Mouse (Mus musculus): ENCODE results near the gene Nbr1. TPM values are rescaled to one million over a fixed set of nuclear protein-coding genes. Genes with fewer than 3 reads are reported as not detected.
A peak's percentile ranks its signal among the peaks of the same experiment; 100 is the strongest.

Gene Nbr1
- polyA plus RNA-seq (2015; fragmentation: Nextera tagmentation; extraction: Ambion mirVana), result 98.4 and 108 TPM in 2 replicates

DNA sequence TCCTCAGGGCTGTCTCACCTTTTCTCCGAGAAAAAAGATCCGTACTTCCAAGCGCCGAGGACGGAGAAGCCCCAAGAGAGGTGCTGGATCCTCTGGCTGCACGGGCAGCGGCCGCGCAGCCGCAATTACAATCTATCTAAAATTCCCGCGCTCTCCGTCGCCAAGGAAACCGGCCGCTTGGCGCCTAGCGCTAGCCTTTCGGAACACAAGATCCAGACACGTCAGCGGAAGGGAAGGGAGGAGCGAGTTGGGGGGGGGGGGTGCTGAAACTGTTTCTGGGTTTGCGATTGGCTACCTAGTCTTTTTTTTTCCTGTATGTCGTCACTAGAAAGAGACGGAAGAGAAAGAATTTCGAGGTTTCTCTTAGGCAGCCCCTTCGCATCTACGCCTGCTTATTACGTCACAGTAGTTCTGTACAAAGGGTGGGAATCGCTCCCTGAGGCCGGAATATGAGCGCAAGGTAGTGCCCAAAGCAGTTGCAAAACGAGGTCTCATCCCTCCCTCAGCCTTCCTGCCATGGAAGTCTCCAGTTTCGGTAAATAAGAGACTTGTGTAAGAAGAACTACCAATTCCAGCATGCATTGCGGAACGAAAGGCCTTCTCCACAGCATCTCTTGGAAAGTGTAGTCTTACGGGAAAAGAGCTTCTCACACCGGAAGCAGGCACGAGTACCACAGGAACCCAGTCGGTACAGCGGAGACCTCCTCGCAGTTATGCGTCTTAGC lies at the start of gene Nbr1, which contains the start of gene Brca1:
TSS of gene Nbr1 (plus strand) at position 399 of the 725 bp plus-strand sequence.
TSS of gene Brca1 (minus strand) at position 205 of the 725 bp plus-strand sequence.
- H3K9me3 ChIP-seq (replicated peaks; ENCODE audit: control insufficient read depth, low read length, poor library complexity, severe bottlenecking), result no peaks in the 10 kb centered on the region
- under 1% methylated on average over 41 of the region's 43 CpGs for WGBS
- peak; percentile 85 for ATAC-seq

DNA sequence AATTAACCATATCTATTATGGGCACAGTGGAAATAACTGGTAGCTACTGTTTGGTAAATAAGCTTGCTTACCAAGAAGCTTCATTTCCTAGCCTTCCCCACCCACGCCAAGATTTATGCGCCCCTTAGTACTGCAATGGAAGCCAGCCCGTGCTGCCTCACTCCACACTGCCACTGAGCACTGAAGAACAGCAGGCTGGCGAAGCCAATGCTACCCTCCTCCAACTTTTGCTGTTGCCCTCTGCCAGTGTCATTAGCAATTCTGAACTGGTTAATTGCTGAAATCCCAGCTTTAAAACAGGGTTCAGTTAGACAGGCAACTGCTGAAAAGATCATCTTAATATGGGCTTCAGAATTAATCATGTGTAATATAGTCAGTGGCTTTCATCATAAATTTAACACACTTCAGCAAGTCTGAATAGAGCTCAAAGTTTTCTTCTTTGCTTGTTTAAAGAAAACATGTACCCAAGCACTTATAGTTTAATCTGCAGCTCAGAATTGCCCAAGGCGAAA lies 45.6 kb upstream of the Nbr1 start:
- WGBS, result 76% methylated on average over 5 of the region's 5 CpGs

More for the DNA sequence above, at the start of gene Nbr1, which contains the start of gene Brca1:
- no peaks in the 10 kb centered on the region for H3K36me3 ChIP-seq (ENCODE audit: control insufficient read depth, insufficient read depth, low read length)
- H3K4me3 ChIP-seq (ENCODE audit: low read depth, low read length), result peak within 1 kb of the TSS; percentile 61
- peak within 1 kb of the TSS; percentile 97 for H3K27ac ChIP-seq (ENCODE audit: low read length)
- no peaks in the 10 kb centered on the region for H3K27me3 ChIP-seq (ENCODE audit: control insufficient read depth, insufficient read depth, low read depth, low read length)
- peak within 1 kb of the TSS; percentile 75 for H3K4me2 ChIP-seq (ENCODE audit: low read length)
- H3K9ac ChIP-seq (ENCODE audit: low read depth, low read length), result peak within 1 kb of the TSS; percentile 65
- peaks cover 28% of the 10 kb centered on the region for H3K4me1 ChIP-seq (ENCODE audit: control insufficient read depth, insufficient read depth, low read length)

DNA sequence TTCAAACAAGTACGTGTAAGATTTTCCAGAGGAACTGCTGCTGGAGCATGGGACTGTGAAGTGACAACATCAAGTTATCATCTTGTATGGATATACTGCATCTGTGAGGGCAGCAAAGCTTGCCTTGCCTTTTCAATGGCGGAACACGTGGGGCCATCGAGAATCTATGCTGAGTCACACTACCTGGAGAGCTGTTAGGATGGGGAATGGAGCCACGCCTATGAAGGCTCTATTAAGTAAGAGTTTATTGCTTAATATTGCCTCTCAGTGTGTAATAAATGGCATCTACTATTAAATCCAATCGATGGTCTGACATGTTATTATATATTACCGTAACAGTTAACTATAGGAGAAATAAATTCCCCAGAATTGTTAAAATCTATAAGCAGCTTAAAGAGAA lies 44.9 kb upstream of the Nbr1 start:
- 96% methylated on average over 7 of the region's 7 CpGs for WGBS
- no peaks in the 10 kb centered on the region for H3K9me3 ChIP-seq (replicated peaks; ENCODE audit: control insufficient read depth, low read length, poor library complexity, severe bottlenecking)
- H3K4me3 ChIP-seq (ENCODE audit: low read depth, low read length), result no peak overlapping the region
- H3K9ac ChIP-seq (ENCODE audit: low read depth, low read length), result no peak overlapping the region
- H3K4me1 ChIP-seq (ENCODE audit: control insufficient read depth, insufficient read depth, low read length), result no peaks in the 10 kb centered on the region
- no peaks in the 10 kb centered on the region for H3K36me3 ChIP-seq (ENCODE audit: control insufficient read depth, insufficient read depth, low read length)
- H3K4me2 ChIP-seq (ENCODE audit: low read length), result no peak overlapping the region
- H3K27ac ChIP-seq (ENCODE audit: low read length), result no peak overlapping the region
- no peak for ATAC-seq
- no peaks in the 10 kb centered on the region for H3K27me3 ChIP-seq (ENCODE audit: control insufficient read depth, insufficient read depth, low read depth, low read length)

More for the DNA sequence above, 45.6 kb upstream of the Nbr1 start:
- Histone ChIP-seq H3K9ac (ENCODE audit: low read depth, low read length) (no peak overlapping the region), H3K27ac (ENCODE audit: low read length) (no peak overlapping the region), H3K4me1 (ENCODE audit: control insufficient read depth, insufficient read depth, low read length) (no peaks in the 10 kb centered on the region), H3K36me3 (ENCODE audit: control insufficient read depth, insufficient read depth, low read length) (no peaks in the 10 kb centered on the region), H3K9me3 (replicated peaks; ENCODE audit: control insufficient read depth, low read length, poor library complexity, severe bottlenecking) (no peaks in the 10 kb centered on the region), H3K4me3 (ENCODE audit: low read depth, low read length) (no peak overlapping the region), H3K27me3 (ENCODE audit: control insufficient read depth, insufficient read depth, low read depth, low read length) (no peaks in the 10 kb centered on the region), H3K4me2 (ENCODE audit: low read length) (no peak overlapping the region)
- no peak for ATAC-seq

DNA sequence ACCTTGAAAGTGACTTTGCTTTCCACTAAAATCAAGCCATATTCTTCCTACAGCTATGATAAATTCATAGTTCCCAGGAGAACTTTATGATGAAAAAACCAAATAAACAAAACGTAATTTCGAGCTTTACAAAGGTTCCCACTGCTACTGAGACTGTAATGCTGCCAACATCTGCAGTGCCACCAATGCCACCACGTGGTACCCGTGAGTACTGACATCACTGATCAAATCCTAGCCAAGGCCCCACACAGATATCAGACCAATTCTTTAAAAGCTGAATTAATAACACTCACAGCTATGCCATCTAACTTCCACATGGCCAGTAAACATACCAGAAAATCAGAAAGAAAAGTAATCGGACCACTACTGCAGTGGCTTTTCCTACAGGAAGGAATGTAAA lies 33.0 kb upstream of the Nbr1 start:
- no peak overlapping the region for H3K9ac ChIP-seq (ENCODE audit: low read depth, low read length)
- H3K9me3 ChIP-seq (replicated peaks; ENCODE audit: control insufficient read depth, low read length, poor library complexity, severe bottlenecking), result no peaks in the 10 kb centered on the region
- no peak overlapping the region for H3K27ac ChIP-seq (ENCODE audit: low read length)
- ATAC-seq, result no peak
- H3K4me1 ChIP-seq (ENCODE audit: control insufficient read depth, insufficient read depth, low read length), result no peaks in the 10 kb centered on the region
- H3K27me3 ChIP-seq (ENCODE audit: control insufficient read depth, insufficient read depth, low read depth, low read length), result no peaks in the 10 kb centered on the region
- H3K4me3 ChIP-seq (ENCODE audit: low read depth, low read length), result no peak overlapping the region
- H3K36me3 ChIP-seq (ENCODE audit: control insufficient read depth, insufficient read depth, low read length), result no peaks in the 10 kb centered on the region
- 84% methylated on average over 5 of the region's 5 CpGs for WGBS
- H3K4me2 ChIP-seq (ENCODE audit: low read length), result no peak overlapping the region

DNA sequence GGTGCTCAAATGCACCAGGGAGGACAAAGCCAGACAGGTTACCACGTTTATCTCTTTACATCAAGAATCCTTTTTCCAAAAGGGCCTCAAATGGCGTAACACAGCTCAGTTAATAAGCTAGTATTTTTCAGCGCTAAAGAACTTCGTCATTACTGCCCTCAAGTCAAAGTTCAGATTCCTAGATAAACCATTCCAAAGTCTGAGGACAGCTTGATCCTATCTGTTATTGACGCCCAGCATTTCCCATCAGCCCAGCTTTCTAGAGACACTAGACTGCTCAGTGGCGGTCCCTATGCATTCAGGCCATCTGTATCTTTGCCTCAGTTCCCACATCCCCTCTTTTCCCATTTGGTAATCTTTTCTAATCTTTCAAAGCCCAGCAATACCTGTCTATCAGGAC lies 32.6 kb upstream of the Nbr1 start:
- Histone ChIP-seq H3K4me2 (ENCODE audit: low read length) (no peak overlapping the region), H3K4me1 (ENCODE audit: control insufficient read depth, insufficient read depth, low read length) (no peaks in the 10 kb centered on the region), H3K36me3 (ENCODE audit: control insufficient read depth, insufficient read depth, low read length) (no peaks in the 10 kb centered on the region), H3K4me3 (ENCODE audit: low read depth, low read length) (no peak overlapping the region), H3K9me3 (replicated peaks; ENCODE audit: control insufficient read depth, low read length, poor library complexity, severe bottlenecking) (no peaks in the 10 kb centered on the region), H3K27me3 (ENCODE audit: control insufficient read depth, insufficient read depth, low read depth, low read length) (no peaks in the 10 kb centered on the region), H3K27ac (ENCODE audit: low read length) (no peak overlapping the region), H3K9ac (ENCODE audit: low read depth, low read length) (no peak overlapping the region)
- no peak for ATAC-seq
- WGBS, result 93% methylated on average over 6 of the region's 6 CpGs

DNA sequence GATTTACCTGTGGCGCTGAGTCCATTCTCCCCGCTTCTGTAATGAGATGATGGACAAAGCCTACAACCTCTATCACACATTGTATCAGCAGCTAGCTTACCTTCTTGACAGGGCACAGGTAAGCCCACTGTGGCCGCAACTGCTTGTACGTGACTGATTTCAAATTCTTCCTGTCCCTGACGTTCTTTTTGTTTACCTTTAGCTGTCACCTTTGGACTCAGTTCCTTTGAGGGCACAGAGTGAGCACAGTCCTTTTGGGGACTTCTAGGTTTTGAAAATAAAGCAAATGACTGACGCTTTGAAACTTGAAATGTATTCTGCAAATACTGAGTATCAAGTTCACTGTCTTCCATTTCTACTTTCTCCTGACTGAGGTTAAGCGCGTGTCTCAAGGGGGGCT lies 27.5 kb upstream of the Nbr1 start:
- no peak for ATAC-seq
- H3K27ac ChIP-seq (ENCODE audit: low read length), result no peak overlapping the region
- no peaks in the 10 kb centered on the region for H3K27me3 ChIP-seq (ENCODE audit: control insufficient read depth, insufficient read depth, low read depth, low read length)
- H3K4me2 ChIP-seq (ENCODE audit: low read length), result no peak overlapping the region
- no peaks in the 10 kb centered on the region for H3K9me3 ChIP-seq (replicated peaks; ENCODE audit: control insufficient read depth, low read length, poor library complexity, severe bottlenecking)
- no peak overlapping the region for H3K9ac ChIP-seq (ENCODE audit: low read depth, low read length)
- no peaks in the 10 kb centered on the region for H3K4me1 ChIP-seq (ENCODE audit: control insufficient read depth, insufficient read depth, low read length)
- no peaks in the 10 kb centered on the region for H3K36me3 ChIP-seq (ENCODE audit: control insufficient read depth, insufficient read depth, low read length)
- no peak overlapping the region for H3K4me3 ChIP-seq (ENCODE audit: low read depth, low read length)
- WGBS, result 95% methylated on average over 8 of the region's 8 CpGs

DNA sequence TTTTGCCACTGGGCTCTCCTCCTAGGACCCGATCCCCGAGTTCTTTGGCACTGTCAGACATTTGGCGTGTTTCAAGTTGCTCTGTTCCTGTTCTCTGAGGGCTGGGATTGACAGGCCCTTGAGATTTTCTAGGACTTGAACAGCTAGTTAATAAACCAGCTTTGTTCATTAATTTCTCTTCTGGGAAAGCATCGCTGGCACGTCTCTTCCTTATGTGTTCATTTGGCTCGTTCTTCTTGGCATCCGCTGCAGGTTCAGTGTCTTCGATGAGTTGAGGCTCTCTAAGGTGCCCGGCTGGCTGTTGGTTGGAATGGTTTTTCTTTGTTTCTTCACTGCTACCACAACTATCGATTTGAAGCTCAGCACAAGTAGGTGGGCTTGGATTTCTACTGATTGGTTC lies 26.9 kb upstream of the Nbr1 start:
- Histone ChIP-seq H3K4me1 (ENCODE audit: control insufficient read depth, insufficient read depth, low read length) (no peaks in the 10 kb centered on the region), H3K36me3 (ENCODE audit: control insufficient read depth, insufficient read depth, low read length) (no peaks in the 10 kb centered on the region), H3K4me2 (ENCODE audit: low read length) (no peak overlapping the region), H3K27me3 (ENCODE audit: control insufficient read depth, insufficient read depth, low read depth, low read length) (no peaks in the 10 kb centered on the region), H3K4me3 (ENCODE audit: low read depth, low read length) (no peak overlapping the region), H3K9ac (ENCODE audit: low read depth, low read length) (no peak overlapping the region), H3K9me3 (replicated peaks; ENCODE audit: control insufficient read depth, low read length, poor library complexity, severe bottlenecking) (no peaks in the 10 kb centered on the region), H3K27ac (ENCODE audit: low read length) (no peak overlapping the region)
- 92% methylated on average over 10 of the region's 10 CpGs for WGBS
- no peak for ATAC-seq

DNA sequence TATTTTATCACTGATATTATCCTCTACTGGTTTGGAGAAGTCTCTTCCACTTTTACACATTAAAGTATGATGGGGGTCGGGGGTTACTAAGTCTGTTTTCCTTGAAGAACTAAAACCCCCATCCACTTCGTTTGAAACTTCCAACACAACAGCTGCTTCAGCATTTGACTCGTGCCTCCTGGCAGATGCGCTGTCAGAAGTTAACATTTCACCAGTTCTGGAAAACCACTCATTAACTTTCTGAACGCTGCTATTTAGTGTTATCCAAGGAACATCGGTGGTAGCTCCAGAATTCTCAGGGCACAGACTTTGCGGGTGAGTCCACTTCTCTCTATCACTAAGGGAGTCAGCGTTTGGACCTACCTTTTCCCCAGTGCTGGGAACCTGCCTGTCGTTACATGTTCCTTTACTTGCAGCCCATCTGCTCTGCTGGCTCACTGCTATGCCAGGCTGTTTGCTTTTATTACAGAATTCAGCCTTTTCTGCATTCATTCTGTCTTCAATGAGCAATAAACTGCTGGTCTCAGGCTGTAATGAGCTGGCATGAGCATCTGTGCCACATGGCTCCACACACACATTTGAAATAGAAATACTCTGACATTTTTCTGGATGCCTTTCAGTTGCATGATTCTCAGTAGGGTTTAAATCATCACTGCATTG lies 25.9 kb upstream of the Nbr1 start:
- Histone ChIP-seq H3K27ac (ENCODE audit: low read length) (no peak overlapping the region), H3K36me3 (ENCODE audit: control insufficient read depth, insufficient read depth, low read length) (no peaks in the 10 kb centered on the region), H3K9ac (ENCODE audit: low read depth, low read length) (no peak overlapping the region), H3K4me3 (ENCODE audit: low read depth, low read length) (no peak overlapping the region), H3K9me3 (replicated peaks; ENCODE audit: control insufficient read depth, low read length, poor library complexity, severe bottlenecking) (no peaks in the 10 kb centered on the region), H3K4me2 (ENCODE audit: low read length) (no peak overlapping the region), H3K4me1 (ENCODE audit: control insufficient read depth, insufficient read depth, low read length) (no peaks in the 10 kb centered on the region), H3K27me3 (ENCODE audit: control insufficient read depth, insufficient read depth, low read depth, low read length) (no peaks in the 10 kb centered on the region)
- ATAC-seq, result no peak
- 93% methylated on average over 9 of the region's 9 CpGs for WGBS

DNA sequence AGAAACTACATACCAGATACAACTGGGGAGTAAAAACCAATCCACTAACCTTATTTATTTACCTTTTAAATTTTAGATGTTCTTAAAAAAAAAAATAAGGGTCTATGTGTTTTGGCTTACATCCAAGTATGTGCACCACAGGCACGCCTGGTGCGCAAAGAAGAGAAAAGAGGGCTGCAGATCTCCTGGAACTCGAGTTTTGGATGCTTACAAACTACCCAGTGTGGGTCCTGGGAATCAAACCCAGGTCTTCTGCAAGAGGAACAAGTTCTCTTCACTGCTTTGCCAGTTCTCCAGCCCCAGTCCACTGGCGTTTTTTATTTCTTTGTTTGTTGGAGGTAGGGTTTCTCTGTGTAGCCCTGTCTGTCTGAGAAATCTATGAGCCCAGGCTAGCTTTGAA lies 25.3 kb upstream of the Nbr1 start:
- Histone ChIP-seq H3K4me1 (ENCODE audit: control insufficient read depth, insufficient read depth, low read length) (no peaks in the 10 kb centered on the region), H3K9ac (ENCODE audit: low read depth, low read length) (no peak overlapping the region), H3K36me3 (ENCODE audit: control insufficient read depth, insufficient read depth, low read length) (no peaks in the 10 kb centered on the region), H3K4me2 (ENCODE audit: low read length) (no peak overlapping the region), H3K4me3 (ENCODE audit: low read depth, low read length) (no peak overlapping the region), H3K27ac (ENCODE audit: low read length) (no peak overlapping the region), H3K27me3 (ENCODE audit: control insufficient read depth, insufficient read depth, low read depth, low read length) (no peaks in the 10 kb centered on the region), H3K9me3 (replicated peaks; ENCODE audit: control insufficient read depth, low read length, poor library complexity, severe bottlenecking) (no peaks in the 10 kb centered on the region)
- ATAC-seq, result no peak
- WGBS, result 89% methylated on average over 4 of the region's 4 CpGs

Measured in midbrain, embryonic 16.5 days (tissue).